In genomic region chr1:172535116-172535515, GRCm38 (mm10) we compare ENCODE assay signal across 36 mouse cellular contexts. TPM values are rescaled to one million over a fixed set of nuclear protein-coding genes. Genes with fewer than 3 reads are reported as not detected.
"Had no signal": no experiment of that assay in that cellular context is flagged by ENCODE, and none has a peak within 500 bp of the region (broad histone marks: within the 10 kb centered on the region; RNA-seq: fewer than 3 reads in every experiment).

No protein-coding gene starts in this region.

- H3K4me2 ChIP-seq: limb, embryonic 12.5 days; limb, embryonic 13.5 days; limb, embryonic 15.5 days; liver, embryonic 11.5 days; liver, embryonic 12.5 days; liver, embryonic 13.5 days; liver, embryonic 15.5 days; lung, embryonic 14.5 days; lung, embryonic 15.5 days; midbrain, embryonic 11.5 days; midbrain, embryonic 12.5 days; midbrain, embryonic 13.5 days; midbrain, embryonic 15.5 days had no signal

- H3K36me3 ChIP-seq: limb, embryonic 10.5 days; limb, embryonic 12.5 days; limb, embryonic 13.5 days; limb, embryonic 15.5 days; liver, embryonic 12.5 days; liver, embryonic 13.5 days; liver, embryonic 15.5 days; lung, embryonic 15.5 days; midbrain, embryonic 10.5 days; midbrain, embryonic 12.5 days; midbrain, embryonic 13.5 days; midbrain, embryonic 15.5 days had no signal

- H3K4me1 ChIP-seq: liver, embryonic 12.5 days had no signal

- H3K4me3 ChIP-seq: limb, embryonic 10.5 days; limb, embryonic 12.5 days; limb, embryonic 13.5 days; limb, embryonic 15.5 days; liver, embryonic 12.5 days; liver, embryonic 13.5 days; liver, embryonic 15.5 days; lung, embryonic 15.5 days; megakaryocyte, embryonic 14.5 days; midbrain, embryonic 10.5 days; midbrain, embryonic 12.5 days; midbrain, embryonic 13.5 days; midbrain, embryonic 15.5 days; myocyte had no signal

- H3K27me3 ChIP-seq: limb, embryonic 15.5 days; lung, embryonic 15.5 days; midbrain, embryonic 15.5 days had no signal

- H3K9ac ChIP-seq: limb, embryonic 12.5 days; limb, embryonic 13.5 days; limb, embryonic 15.5 days; liver, embryonic 12.5 days; liver, embryonic 13.5 days; liver, embryonic 14.5 days; liver, embryonic 15.5 days; liver, postnatal 0 days; lung, embryonic 14.5 days; lung, embryonic 15.5 days; midbrain, embryonic 12.5 days; midbrain, embryonic 13.5 days; midbrain, embryonic 15.5 days had no signal

- DNase-seq: left cerebral cortex, postnatal 4 days; liver; liver, embryonic 13.5 days; liver, postnatal 0 days; lung, adult 18-20 months; lung, adult 2 months; lung, embryonic 14.5 days; lung, postnatal 10 days; lung, postnatal 14 days; lung, postnatal 36 days; lung, postnatal 4 days; midbrain, embryonic 14.5 days had no signal

- H3K27ac ChIP-seq: limb, embryonic 10.5 days; limb, embryonic 12.5 days; limb, embryonic 13.5 days; limb, embryonic 15.5 days; liver, embryonic 12.5 days; liver, embryonic 13.5 days; liver, embryonic 14.5 days; liver, embryonic 15.5 days; lung, embryonic 15.5 days; macrophage; midbrain, embryonic 10.5 days; midbrain, embryonic 12.5 days; midbrain, embryonic 13.5 days; midbrain, embryonic 15.5 days had no signal

- H3K9me3 ChIP-seq: limb, embryonic 10.5 days; limb, embryonic 12.5 days; limb, embryonic 13.5 days; limb, embryonic 15.5 days; liver, embryonic 12.5 days; liver, embryonic 13.5 days; liver, embryonic 15.5 days; lung, embryonic 15.5 days; midbrain, embryonic 10.5 days; midbrain, embryonic 12.5 days; midbrain, embryonic 13.5 days; midbrain, embryonic 15.5 days had no signal

- ATAC-seq: liver, embryonic 12.5 days; liver, postnatal 0 days; lung, postnatal 0 days; midbrain, embryonic 13.5 days; midbrain, embryonic 15.5 days; midbrain, embryonic 16.5 days had no signal

RNA-seq across cellular contexts. Expression of gene Cfap45, which starts 14.5 kb away (rescaled TPM):
- polyA plus RNA-seq: liver, adult 2 months; myocyte had no signal

RNA-seq across cellular contexts. Expression of gene Vsig8, which starts 20.6 kb away (rescaled TPM):
- polyA plus RNA-seq: limb, embryonic 10.5 days; limb, embryonic 11.5 days; limb, embryonic 12.5 days; liver, adult 2 months; liver, embryonic 11.5 days; liver, embryonic 12.5 days; liver, embryonic 13.5 days; liver, embryonic 14.5 days; liver, embryonic 15.5 days; liver, postnatal 0 days; myocyte had no signal

RNA-seq across cellular contexts. Expression of gene Slamf8, which starts 55.3 kb away (rescaled TPM):
- polyA plus RNA-seq: limb, embryonic 12.5 days; liver, embryonic 11.5 days; liver, embryonic 12.5 days; lung, embryonic 14.5 days; lung, embryonic 16.5 days; midbrain, embryonic 10.5 days; midbrain, embryonic 11.5 days; midbrain, embryonic 12.5 days; midbrain, embryonic 13.5 days; midbrain, embryonic 15.5 days; midbrain, embryonic 16.5 days; midbrain, postnatal 0 days; myocyte; neural tube, embryonic 11.5 days had no signal
